Mouse (Mus musculus) MEL (cell line): ENCODE data around the gene Bmp2k. TPM values are rescaled to one million over a fixed set of nuclear protein-coding genes. Genes with fewer than 3 reads are reported as not detected.

Source experiments
- DNase-seq: peaks from one replicate; pipeline ENCODE4 v3.0.0; 2011; ENCODE audit warnings: low read depth, low spot score
- H3K27ac ChIP-seq: 2 replicates; pipeline ENCODE4 v1.5.1; 2012; ENCODE audit warnings: low read depth, mild to moderate bottlenecking, control low read depth, low read length, moderate library complexity; ENCODE audit not compliant: control insufficient read depth
- H3K27me3 ChIP-seq, 2 experiments: fragments of 150-350 bp in 1 of 2; sonication (generic) in 1 of 2; 2 replicates each; pipeline ENCODE4 v1.6.1; 2012; ENCODE audit warnings: low read length in 2 of 2, mild to moderate bottlenecking in 2 of 2, improper control_type of control experiment in 1 of 2, moderate library complexity in 1 of 2; ENCODE audit not compliant: insufficient read depth in 2 of 2, control insufficient read depth in 1 of 2
- H3K36me3 ChIP-seq, 2 experiments: 2 replicates each; pipeline ENCODE4 v1.6.1; 2012 to 2014; ENCODE audit warnings: low read length in 2 of 2, improper control_type of control experiment in 1 of 2, inconsistent platforms in 1 of 2, mild to moderate bottlenecking in 1 of 2; ENCODE audit not compliant: insufficient read depth in 2 of 2, control insufficient read depth in 1 of 2
- H3K4me1 ChIP-seq, 2 experiments: fragments of 150-350 bp in 1 of 2; sonication (generic) in 1 of 2; 2 replicates each; pipeline ENCODE4 v1.6.1; 2012; ENCODE audit warnings: low read length in 2 of 2, improper control_type of control experiment in 1 of 2, mild to moderate bottlenecking in 1 of 2; ENCODE audit not compliant: insufficient read depth in 2 of 2, control insufficient read depth in 1 of 2
- H3K4me3 ChIP-seq, 2 experiments: fragments of 150-350 bp in 1 of 2; sonication (generic) in 1 of 2; 2 replicates each; pipeline ENCODE4 v1.5.1; 2012; ENCODE audit warnings: low read depth in 2 of 2, low read length in 2 of 2, mild to moderate bottlenecking in 2 of 2, moderate library complexity in 2 of 2, control low read depth in 1 of 2, improper control_type of control experiment in 1 of 2; ENCODE audit not compliant: control insufficient read depth in 1 of 2, insufficient read depth in 1 of 2
- H3K79me2 ChIP-seq: 2 replicates; pipeline ENCODE4 v1.6.1; 2012; ENCODE audit warnings: mild to moderate bottlenecking, low read length, moderate library complexity; ENCODE audit not compliant: control insufficient read depth, poor library complexity, insufficient read depth
- H3K9ac ChIP-seq: 2 replicates; pipeline ENCODE4 v1.6.1; 2012; ENCODE audit warnings: low read depth, mild to moderate bottlenecking, control low read depth, low read length, moderate library complexity; ENCODE audit not compliant: control insufficient read depth, poor library complexity, severe bottlenecking
- H3K9me3 ChIP-seq: fragments of 150-350 bp; sonication (generic); replicated peaks from 2 replicates; pipeline ENCODE4 v1.6.1; 2012; ENCODE audit warnings: mild to moderate bottlenecking, low read length, improper control_type of control experiment, moderate library complexity; ENCODE audit not compliant: insufficient read depth
- BHLHE40 ChIP-seq: IDR thresholded peaks from 2 replicates; pipeline ENCODE4 v1.6.1; 2012; ENCODE audit warnings: low read depth, mild to moderate bottlenecking, inconsistent platforms, low read length, improper control_type of control experiment, borderline replicate concordance
- CTCF ChIP-seq, 3 experiments: IDR thresholded peaks in 2 of 3; conservative IDR thresholded peaks in 1 of 3; 2 replicates each; pipeline ENCODE4 v1.5.1; 2011 to 2012; ENCODE audit warnings: low read length in 3 of 3, low read depth in 2 of 3, mild to moderate bottlenecking in 2 of 3, improper control_type of control experiment in 1 of 3, inconsistent platforms in 1 of 3, mixed read lengths in 1 of 3, moderate library complexity in 1 of 3; ENCODE audit not compliant: control insufficient read depth in 1 of 3, insufficient read depth in 1 of 3, poor library complexity in 1 of 3, severe bottlenecking in 1 of 3
- EP300 ChIP-seq, 2 experiments: IDR thresholded peaks; 2 replicates each; pipeline ENCODE4 v1.6.1; 2011; ENCODE audit warnings: improper control_type of control experiment in 2 of 2, low read length in 2 of 2, low read depth in 1 of 2, mild to moderate bottlenecking in 1 of 2
- ETS1 ChIP-seq: IDR thresholded peaks from 2 replicates; pipeline ENCODE4 v1.6.1; 2012; ENCODE audit warnings: low read depth, mild to moderate bottlenecking, inconsistent platforms, low read length, improper control_type of control experiment, moderate library complexity
- GATA1 ChIP-seq: IDR thresholded peaks from 2 replicates; pipeline ENCODE4 v1.6.1; 2011; ENCODE audit warnings: low read depth, low read length, improper control_type of control experiment
- MAFK ChIP-seq: IDR thresholded peaks from 2 replicates; pipeline ENCODE4 v1.6.1; 2011; ENCODE audit warnings: low read depth, mild to moderate bottlenecking, low read length, improper control_type of control experiment, borderline replicate concordance
- MAX ChIP-seq: IDR thresholded peaks from 2 replicates; pipeline ENCODE4 v1.6.1; 2011; ENCODE audit warnings: low read length, improper control_type of control experiment
- MAZ ChIP-seq: IDR thresholded peaks from 2 replicates; pipeline ENCODE4 v1.6.1; 2012; ENCODE audit warnings: low read depth, mild to moderate bottlenecking, inconsistent platforms, low read length, improper control_type of control experiment
- MEF2A ChIP-seq: IDR thresholded peaks from 2 replicates; pipeline ENCODE4 v1.6.1; 2014; ENCODE audit warnings: low read depth, mild to moderate bottlenecking, inconsistent platforms, low read length, improper control_type of control experiment; ENCODE audit not compliant: poor library complexity, insufficient replicate concordance, severe bottlenecking; ENCODE audit errors: extremely low read depth
- POLR2AphosphoS2 ChIP-seq: IDR thresholded peaks from 2 replicates; pipeline ENCODE4 v1.6.1; 2011; ENCODE audit warnings: low read length, improper control_type of control experiment
- RCOR1 ChIP-seq: IDR thresholded peaks from 2 replicates; pipeline ENCODE4 v1.6.1; 2012; ENCODE audit warnings: low read depth, mild to moderate bottlenecking, inconsistent platforms, low read length, improper control_type of control experiment
- SIN3A ChIP-seq: IDR thresholded peaks from 2 replicates; pipeline ENCODE4 v1.6.1; 2012; ENCODE audit warnings: low read length, improper control_type of control experiment, inconsistent platforms
- SMC3 ChIP-seq: IDR thresholded peaks from 2 replicates; pipeline ENCODE4 v1.6.1; 2011; ENCODE audit warnings: low read depth, low read length, improper control_type of control experiment
- TBP ChIP-seq: IDR thresholded peaks from 2 replicates; pipeline ENCODE4 v1.8.0; 2011; ENCODE audit warnings: low read depth, low read length, improper control_type of control experiment
- UBTF ChIP-seq: IDR thresholded peaks from 2 replicates; pipeline ENCODE4 v1.6.1; 2012; ENCODE audit warnings: low read depth, mild to moderate bottlenecking, inconsistent platforms, low read length, improper control_type of control experiment, moderate library complexity, borderline replicate concordance; ENCODE audit not compliant: insufficient read depth
- ZMIZ1 ChIP-seq: IDR thresholded peaks from 2 replicates; pipeline ENCODE4 v1.6.1; 2012; ENCODE audit warnings: low read depth, mild to moderate bottlenecking, inconsistent platforms, low read length, improper control_type of control experiment, moderate library complexity
- polyA plus RNA-seq, 2 experiments: library from polyadenylated mRNA; stranded (reverse) in 1 of 2; unstranded in 1 of 2; fragments of >175 nt in 1 of 2; fragments of >200 nt in 1 of 2; gene quantifications; 2 replicates each; pipeline versions ENCODE4 v1.2.1 to v1.2.4; 2012; ENCODE audit warnings: low replicate concordance in 2 of 2, low read depth in 1 of 2; ENCODE audit not compliant: insufficient read length in 2 of 2, insufficient read depth in 1 of 2, missing spikeins in 1 of 2
- total RNA-seq: library from RNA; depleted of rRNA; stranded (reverse); fragments of 300-350 nt; gene quantifications from 2 replicates; pipeline ENCODE4 v1.2.3, GENCODE M21; 2012

Gene Bmp2k
- total and polyA plus RNA-seq, 3 experiments = 10.8 to 16.3 TPM; not detected in 1

DNA sequence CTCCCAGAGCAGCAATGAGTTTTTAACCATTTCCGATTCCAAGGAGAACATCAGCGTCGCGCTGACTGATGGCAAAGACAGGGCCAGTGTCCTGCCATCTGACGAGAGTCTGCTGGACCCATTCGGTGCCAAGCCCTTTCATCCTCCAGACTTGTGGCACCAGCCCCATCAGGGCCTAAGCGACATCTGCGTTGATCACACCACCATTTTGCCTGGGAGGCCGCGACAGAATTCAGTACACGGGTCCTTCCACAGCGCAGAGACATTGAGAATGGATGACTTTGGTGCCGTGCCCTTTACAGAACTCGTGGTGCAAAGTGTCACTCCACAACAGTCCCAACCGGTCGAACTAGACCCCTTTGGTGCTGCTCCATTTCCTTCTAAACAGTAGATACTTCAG lies 90.3 kb downstream of the Bmp2k start:
- H3K27ac ChIP-seq = no peak overlapping the region
- peaks cover 0 to 5% of the 10 kb centered on the region in 2 experiments; a peak in 1 of 4 replicates for H3K36me3 ChIP-seq
- no peaks in the 10 kb centered on the region for H3K9me3 ChIP-seq
- H3K9ac ChIP-seq = no peak overlapping the region
- DNase-seq = no peak
- no peaks in the 10 kb centered on the region for H3K27me3 ChIP-seq
- TF ChIP-seq TBP = no peak
- no peak for TF ChIP-seq SIN3A
- TF ChIP-seq SMC3 = no peak
- TF ChIP-seq GATA1 = no peak
- no peak for TF ChIP-seq EP300 (IDR thresholded peaks at IDR 0.05; ENCODE audit: low read depth in 1 of 2, low read length in 2 of 2)
- no peak overlapping the region for H3K4me3 ChIP-seq
- H3K4me1 ChIP-seq = no peaks in the 10 kb centered on the region
- no peaks in the 10 kb centered on the region for H3K79me2 ChIP-seq

DNA sequence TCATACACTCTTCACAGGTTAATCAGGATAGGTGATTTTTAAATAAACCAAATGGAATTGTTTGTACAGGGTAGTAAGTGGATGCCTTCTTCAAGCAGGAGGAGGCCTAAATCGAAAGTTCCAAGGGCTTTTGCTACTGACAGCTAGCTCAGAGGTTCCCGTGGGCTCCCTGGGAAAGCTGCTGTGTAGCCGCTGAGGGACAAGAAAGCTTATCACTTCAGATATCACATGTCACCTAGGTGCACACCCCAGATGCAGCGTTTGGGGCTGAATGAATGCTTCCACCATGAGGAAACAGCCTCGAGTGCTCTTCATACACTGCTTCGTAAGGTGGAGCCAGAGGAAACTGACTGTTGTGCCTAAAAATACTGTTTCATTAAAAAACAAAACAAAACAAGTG lies 90.7 kb downstream of the Bmp2k start:
- no peak for DNase-seq
- no peaks in the 10 kb centered on the region for H3K9me3 ChIP-seq
- no peaks in the 10 kb centered on the region for H3K79me2 ChIP-seq
- H3K4me1 ChIP-seq = no peaks in the 10 kb centered on the region
- no peak overlapping the region for H3K4me3 ChIP-seq
- no peak for TF ChIP-seq RCOR1
- TF ChIP-seq MAFK = no peak
- TF ChIP-seq MAZ = no peak
- TF ChIP-seq BHLHE40 = no peak
- TF ChIP-seq MEF2A = no peak
- TF ChIP-seq GATA1 = no peak
- TF ChIP-seq TBP = no peak
- TF ChIP-seq CTCF (IDR thresholded peaks at IDR 0.05 in 2 of 3, conservative IDR thresholded peaks at IDR 0.05 in 1 of 3; ENCODE audit: control insufficient read depth in 1 of 3, insufficient read depth in 1 of 3, low read depth in 2 of 3, low read length in 3 of 3, poor library complexity in 1 of 3, severe bottlenecking in 1 of 3) = no peak
- TF ChIP-seq ZMIZ1 = no peak
- TF ChIP-seq MAX = no peak
- TF ChIP-seq POLR2AphosphoS2 = no peak
- no peak for TF ChIP-seq UBTF
- no peak for TF ChIP-seq SMC3
- TF ChIP-seq ETS1 = no peak
- H3K27ac ChIP-seq = no peak overlapping the region
- no peak overlapping the region for H3K9ac ChIP-seq
- H3K36me3 ChIP-seq = peaks cover 0 to 5% of the 10 kb centered on the region in 2 experiments; a peak in 1 of 4 replicates
- no peaks in the 10 kb centered on the region for H3K27me3 ChIP-seq
